Mouse (Mus musculus) adipocyte (in vitro differentiated cells): ENCODE data around the gene Patj.
"Not testable (repeated sequence)": the region's sequence is repeated elsewhere in the genome, so short reads cannot be mapped to it uniquely, and the experiment has no call there.

Experiments used
- DNase-seq: peaks from one replicate; pipeline ENCODE4 v3.0.0-alpha.2; 2016; ENCODE audit warnings: low spot score

The Patj gene

DNA sequence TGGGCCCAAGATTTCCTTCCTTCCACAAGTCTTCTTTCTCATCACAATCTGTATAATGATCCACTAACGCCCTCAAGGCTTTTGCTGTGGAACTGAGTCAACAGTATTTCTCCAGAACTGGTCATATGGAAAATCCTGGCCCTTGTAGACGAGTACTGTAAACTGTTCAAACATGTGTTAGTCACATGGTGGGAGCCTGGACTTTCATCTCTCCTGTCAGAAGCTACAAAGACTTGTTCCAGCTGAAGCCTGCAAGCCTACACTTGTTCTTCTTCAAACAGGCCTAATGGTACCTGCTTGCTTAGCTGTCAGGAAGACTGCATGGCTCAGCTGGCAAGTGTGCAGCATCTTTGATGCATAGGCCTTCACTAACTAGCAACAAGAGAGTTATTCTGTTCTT lies 264.9 kb downstream of the Patj start:
- DNase-seq: no peak

DNA sequence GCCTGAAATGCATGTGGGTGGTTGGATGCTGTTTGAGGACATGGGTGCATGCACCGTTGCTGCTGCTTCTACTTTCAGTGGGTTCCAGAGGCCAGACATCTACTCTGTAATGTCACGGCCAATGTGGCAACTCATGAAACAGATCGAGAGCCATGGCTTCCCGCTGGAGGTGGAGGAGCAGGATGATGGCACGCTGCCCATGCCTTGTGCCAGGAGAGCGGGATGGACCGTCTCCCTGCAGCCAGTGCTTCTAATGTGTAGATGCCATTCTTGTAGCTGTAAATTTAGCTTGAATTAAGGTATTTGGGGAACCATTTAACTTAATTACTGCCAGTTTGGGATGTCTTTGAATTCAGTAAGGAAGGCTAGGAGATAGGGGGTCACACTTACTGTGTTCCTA lies 270.3 kb downstream of the Patj start:
- DNase-seq: no peak

DNA sequence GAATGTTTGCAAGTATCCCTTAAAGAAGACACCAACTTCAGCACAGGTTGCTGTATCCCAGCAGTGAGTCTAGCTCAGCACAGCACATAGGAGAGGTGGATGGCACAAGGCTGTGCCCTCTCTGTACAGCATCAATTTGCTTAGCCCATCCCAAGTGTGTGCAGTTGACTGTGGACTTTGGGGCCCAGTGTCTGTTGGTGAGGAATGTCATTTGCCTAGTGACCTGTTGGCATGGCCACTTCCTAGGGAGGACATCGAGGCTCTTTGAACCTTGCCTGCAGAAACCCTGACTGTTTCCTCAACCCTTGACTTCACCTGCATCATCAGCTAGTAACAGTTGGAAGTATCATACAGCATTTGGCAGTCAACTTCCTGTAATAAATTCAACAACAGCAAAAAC lies 270.9 kb downstream of the Patj start:
- DNase-seq: no peak

GRCm38 (mm10) chr4:98667009-98667408 lies 271.4 kb downstream of the Patj start:
- DNase-seq: no peak

DNA sequence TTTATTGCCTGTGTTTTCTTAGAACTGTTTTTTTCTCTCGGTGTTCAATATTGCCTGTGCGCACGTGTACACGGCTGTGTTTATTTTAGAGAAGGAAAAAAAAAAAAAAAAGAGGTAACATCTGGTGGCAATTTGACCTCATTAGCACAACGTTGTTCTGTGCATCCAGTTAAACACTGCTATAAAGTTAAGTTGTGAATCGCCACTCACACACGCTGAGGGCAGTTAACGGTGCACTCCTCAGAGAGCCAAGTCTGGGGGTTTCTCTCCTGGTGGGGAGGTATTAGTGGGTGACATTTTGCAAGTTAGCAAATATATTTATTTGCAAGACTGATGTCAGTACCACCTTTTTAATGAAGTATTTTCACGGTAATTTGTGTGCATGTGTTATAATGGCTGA lies 281.9 kb downstream of the Patj start:
- no peak for DNase-seq

DNA sequence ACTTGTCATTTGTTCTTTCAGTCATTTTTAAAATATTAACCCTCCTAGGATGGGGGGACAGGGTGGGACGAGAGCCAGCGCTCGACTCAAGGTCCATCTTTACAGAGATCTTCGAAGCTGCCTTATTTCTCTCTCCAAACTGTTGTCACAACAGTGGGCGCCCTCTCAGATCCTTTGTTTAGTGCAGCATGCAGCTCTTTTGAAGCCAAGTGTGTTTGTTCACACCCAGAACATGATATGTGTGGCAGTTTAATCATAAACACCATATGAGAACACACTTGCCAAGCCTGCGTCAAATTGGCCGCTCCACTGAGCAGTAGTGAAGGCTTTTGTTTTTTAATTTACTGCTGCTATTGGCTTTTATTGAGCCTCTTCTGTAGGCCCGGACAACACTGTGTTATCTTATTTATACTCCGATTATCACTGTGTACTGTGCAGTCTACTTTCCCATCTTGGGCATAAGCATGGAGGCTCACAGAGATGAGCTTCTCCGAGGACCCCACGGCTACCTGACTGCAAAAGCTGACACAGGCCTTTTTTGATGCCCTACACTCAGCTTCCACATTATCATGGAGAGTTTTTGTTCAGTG lies 291.2 kb downstream of the Patj start:
- DNase-seq: no peak

- DNase-seq: no peak
Observed at GRCm38 (mm10) chr4:98688116-98688515, 292.5 kb downstream of the Patj start.

DNA sequence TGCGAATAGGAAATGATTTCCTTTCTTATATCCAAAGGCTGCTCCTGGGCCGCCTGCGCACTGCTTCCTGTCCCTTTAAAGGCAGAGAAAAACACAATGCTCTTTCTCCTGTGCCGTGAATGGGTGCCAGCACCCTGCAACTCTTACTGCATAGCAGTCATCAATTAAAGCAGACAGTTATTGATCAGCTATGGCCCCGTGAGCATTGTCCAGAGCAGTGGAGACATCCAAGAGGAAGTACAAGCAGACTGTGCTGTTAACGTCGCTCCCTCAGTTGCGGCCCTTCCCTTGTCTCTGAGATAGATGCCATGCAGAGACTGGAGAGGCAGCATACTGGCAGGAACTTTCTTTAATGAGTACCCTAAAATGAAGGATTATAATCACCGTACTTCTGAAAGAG lies 292.9 kb downstream of the Patj start:
- DNase-seq: no peak

- no peak for DNase-seq
Observed at GRCm38 (mm10) chr4:98689988-98690387, 294.4 kb downstream of the Patj start.

DNA sequence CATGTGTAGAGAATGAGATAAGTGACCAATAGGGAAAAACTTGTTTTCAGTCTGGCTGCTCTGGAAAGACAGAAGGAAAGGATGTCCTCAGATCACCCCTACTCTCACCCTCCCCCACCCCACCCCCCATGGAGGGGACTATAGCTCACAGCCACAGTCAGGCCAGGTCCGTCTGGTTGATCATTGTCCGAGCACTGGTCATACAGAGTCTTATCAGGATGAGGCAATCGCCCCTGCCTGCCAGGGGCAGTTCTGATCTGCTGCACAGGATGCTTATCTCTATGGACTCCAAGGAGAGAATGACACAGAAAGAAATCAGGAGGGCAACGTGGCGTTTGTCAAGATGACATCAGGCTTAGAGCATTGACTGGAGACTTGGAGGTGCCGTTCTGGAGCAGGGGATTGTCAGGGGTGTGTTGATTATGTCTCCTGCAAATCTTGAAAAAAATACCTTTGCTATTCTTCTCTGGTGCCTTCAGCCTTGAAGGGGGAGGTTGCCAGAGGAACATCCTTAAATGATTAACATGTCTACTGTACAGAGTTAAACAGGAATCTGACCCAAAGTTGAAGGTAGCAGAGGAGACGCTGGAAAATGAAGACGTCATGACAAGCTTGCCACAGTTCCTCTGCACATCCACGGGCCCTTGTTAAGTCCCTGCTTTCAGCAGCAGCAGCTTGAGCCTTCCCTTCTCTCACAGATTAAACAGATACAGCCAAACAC lies 298.0 kb downstream of the Patj start:
- no peak for DNase-seq

- no peak for DNase-seq
Observed at GRCm38 (mm10) chr4:98697932-98698331, 302.3 kb downstream of the Patj start.

DNA sequence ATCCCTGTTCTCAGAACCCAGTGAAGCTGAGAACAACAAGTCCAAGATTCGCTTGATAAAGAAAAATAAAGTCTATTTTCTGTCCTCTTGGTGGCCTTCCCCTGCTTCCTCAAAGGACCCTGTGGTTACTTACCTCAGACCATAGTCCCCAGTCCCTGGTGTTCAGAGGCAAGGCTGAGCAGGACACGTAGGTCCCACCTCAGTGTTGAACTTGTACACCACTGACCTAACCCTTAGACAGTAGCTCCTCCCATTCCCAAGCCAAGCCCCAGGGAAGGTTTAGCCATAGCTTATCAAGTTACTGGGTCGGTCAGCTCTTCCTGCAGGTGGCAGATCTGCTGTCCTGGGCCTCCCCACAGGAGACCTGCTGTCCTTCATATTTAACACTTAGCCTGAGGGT lies 303.3 kb downstream of the Patj start:
- DNase-seq: peak; percentile 9

DNA sequence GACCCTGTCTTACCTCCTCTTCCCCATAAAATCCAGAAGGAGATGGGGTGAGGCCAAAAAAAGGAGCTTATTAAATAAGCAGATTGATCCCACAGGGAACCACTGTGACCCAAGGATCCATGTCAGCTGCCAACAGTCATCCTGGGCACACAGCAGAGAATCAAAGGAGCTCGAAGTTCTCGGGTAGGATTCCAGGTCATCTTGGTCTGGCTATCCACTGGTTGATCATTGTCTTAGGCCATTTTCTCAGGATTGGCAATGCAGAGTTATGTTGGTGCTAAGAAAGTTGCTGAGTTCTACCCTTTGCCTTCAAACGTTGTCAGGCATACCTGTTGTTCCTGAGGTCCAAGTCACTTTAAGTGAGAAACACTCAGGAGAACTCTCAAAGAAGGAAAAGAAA lies 304.6 kb downstream of the Patj start:
- DNase-seq: no peak

DNA sequence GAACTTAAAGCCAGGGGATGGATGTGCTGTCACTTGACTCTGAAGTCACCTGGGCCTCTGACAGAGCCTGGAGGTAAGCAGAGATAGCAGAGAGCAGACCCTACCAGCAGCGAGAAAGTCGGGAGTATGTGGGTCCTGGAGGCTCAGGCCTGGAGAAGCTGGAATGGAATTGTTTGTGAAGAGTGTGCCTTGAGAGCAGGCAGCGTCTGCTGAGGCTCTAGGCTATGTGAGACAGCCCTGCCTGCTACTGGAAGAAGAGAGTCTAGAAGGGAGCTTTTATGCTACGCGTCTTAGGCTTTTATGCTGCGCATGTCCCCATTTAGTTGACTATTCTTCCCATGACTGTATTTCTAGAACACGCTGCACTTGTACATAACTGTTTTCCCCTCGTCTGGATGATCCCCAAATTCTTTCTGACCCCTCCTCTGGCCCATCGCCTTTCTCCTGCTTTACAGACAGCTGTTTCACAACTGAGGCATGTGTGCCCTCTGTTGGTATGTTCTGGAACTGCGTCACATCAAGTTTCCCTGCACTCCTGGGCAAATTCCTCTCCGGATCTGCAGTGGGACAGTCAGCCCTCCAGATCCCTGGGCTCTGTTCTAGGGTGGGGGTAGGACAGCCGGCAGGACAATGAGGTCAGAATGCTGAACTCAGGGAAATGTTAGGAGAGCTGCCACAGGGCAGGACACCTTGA lies 306.8 kb downstream of the Patj start:
- DNase-seq: peak; percentile 83

GRCm38 (mm10) chr4:98710891-98711290 lies 315.3 kb downstream of the Patj start:
- DNase-seq: no peak

DNA sequence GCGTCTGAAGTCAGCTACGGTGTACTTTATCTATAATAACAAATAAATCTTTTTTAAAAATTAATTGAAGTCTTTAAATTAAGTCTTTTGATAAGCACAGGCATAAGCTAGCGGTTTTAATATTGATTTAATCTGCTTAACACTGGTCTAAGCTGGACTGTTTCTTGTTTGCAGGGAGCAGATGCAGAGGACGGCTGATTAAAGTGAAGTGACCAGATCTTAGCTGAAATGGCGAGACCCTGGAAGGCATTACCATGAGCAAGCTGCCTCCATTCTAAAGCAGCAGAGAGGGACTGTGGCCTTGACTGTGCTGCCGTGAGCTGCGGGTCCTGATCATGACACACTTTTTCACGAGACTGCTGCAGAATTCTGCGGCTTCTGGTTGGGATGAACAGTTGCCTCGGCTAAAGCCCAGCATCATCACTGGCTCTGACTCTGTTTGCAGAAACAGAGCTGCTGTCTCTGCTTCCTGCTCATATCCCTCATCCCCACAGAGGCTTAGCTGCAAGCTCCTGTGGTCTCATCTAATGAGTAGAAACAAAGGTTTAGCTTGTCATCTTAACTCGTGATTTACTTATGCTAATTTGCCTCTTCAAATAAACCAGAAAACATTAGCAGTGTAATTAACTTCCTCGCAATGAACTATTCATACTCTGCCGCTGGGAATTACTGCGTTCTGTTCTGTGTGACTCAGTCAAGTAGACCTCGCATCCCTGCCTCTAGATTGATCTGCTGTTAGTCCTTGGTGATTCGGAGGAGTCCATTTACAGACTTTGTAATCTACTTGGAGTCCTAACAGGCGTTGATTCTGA lies 322.4 kb downstream of the Patj start:
- DNase-seq: no peak

DNA sequence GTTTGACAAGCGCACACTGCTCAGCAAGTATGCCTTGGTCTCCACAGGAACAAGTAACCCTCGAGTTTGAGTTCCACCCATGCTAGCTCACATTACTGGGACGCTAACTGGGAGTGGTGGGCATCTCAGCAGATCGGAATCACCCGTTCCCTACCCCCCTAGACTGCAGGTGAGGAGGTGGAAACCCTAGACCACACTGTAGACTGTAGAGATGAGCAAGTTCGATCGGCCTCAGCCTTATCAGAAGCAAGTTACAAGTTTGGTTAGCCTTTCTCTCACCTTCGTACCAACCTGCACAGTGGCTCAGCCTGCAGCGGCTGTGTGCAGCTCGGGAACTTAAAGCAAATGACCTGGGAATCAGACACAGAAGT lies 322.9 kb downstream of the Patj start:
- no peak for DNase-seq

- no peak for DNase-seq
Observed at GRCm38 (mm10) chr4:98722454-98722853, 326.9 kb downstream of the Patj start.

GRCm38 (mm10) chr4:98724682-98725081 lies 329.1 kb downstream of the Patj start:
- not testable (repeated sequence) for DNase-seq

DNA sequence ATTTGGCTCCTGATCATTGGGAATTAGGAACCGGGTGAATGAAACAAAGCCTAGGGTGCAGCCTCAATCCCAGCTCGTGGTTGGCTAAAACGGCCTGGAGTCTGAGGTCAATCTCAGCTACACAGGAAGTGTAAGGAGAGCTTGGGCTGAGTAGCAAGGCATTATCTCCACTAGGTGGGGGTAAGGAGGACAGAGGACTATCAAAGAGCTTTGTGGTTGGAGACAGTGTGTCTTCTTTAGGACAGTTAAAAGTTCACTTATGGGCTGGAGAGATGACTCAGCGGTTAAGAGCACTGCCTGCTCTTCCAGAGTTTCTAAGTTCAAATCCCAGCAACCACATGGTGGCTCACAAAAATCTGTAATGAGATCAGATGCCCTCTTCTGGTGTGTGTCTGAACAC lies 329.9 kb downstream of the Patj start:
- peak; percentile 28 for DNase-seq

DNA sequence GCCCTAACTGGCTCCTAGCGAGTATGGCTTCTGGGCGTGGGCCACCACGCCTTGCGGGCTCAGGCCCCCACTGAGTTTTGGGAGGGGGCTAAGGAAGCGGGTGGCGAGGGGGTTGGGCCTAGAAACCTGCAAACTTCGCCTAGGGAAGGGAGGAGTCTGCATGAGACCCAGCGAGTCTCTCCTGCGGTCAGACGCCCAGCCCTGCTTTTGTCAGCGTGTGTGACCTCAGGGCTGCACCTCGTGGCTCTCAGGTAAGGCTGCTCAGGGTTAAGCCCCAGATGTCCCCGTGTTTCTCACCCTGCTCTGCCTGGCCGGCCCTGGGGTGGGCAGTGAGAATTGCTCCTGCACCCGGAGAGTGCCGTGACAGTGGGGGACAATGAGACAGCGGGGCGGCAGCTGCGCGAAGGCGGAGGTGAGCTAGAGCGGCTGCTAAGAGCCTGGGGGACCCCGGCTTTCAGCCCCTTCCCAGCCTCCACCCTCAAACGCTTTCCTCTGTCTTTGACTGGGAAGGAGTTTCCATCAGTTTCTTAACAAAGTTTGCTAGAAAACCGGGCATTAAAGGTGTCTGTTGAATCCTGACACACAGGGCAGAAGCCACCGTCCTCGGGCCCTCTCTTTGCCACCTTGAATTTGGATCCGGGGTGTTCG lies 331.1 kb downstream of the Patj start, which contains the start of gene L1td1:
Gene L1td1 (plus strand): TSS at position 145 of the 648 bp plus-strand sequence.
- no peak for DNase-seq
